Mouse (Mus musculus): ENCODE results near the gene Ccnd3. TPM values are rescaled to one million over a fixed set of nuclear protein-coding genes. Genes with fewer than 3 reads are reported as not detected.
A peak's percentile ranks its signal among the peaks of the same experiment; 100 is the strongest.

Gene Ccnd3
- polyA plus RNA-seq, 1 experiment from 2014 or later = 74.3 TPM

DNA sequence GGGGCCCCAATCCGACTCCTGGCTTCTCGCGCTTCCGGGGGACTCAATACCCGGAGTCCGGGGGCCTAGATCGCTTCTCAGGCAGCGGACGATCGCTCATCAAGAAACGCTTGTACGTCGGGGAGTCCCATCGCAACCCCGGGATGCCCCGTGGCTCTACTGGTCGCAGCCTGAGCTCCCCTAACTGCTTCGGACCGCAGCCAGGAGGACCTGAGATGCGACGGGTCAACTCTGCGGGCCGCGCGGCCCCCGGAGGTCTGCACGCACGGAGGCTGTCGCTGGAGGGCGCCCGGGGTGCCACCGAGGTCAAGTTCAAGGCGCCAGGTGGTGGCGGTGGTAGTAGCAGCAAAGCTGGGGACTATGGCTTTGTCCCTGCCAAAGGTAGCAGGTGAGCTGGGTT is 36.4 kb upstream of the Ccnd3 start:
- Histone ChIP-seq H3K9ac (no peak overlapping the region), H3K27ac (no peak overlapping the region), H3K4me3 (peak overlapping the region; percentile 14; the same call in 1 of the 2 replicates), H3K27me3 (peaks cover 70% of the 10 kb centered on the region), H3K4me2 (peak overlapping the region; percentile 27; the same call in 1 of the 2 replicates), H3K4me1 (replicated peaks) (peaks cover 20% of the 10 kb centered on the region), H3K36me3 (no peaks in the 10 kb centered on the region), H3K9me3 (no peaks in the 10 kb centered on the region)
- WGBS = 7% methylated on average over 34 of the region's 34 CpGs
- no peak for ATAC-seq (ENCODE audit: low FRiP score)

GRCm38 (mm10) chr17:47469642-47470041 is 35.2 kb upstream of the Ccnd3 start:
- Histone ChIP-seq H3K4me1 (replicated peaks) (peaks cover 20% of the 10 kb centered on the region), H3K9ac (no peak overlapping the region), H3K4me2 (no peak overlapping the region), H3K4me3 (no peak overlapping the region), H3K27ac (no peak overlapping the region), H3K9me3 (no peaks in the 10 kb centered on the region), H3K27me3 (peaks cover 59% of the 10 kb centered on the region), H3K36me3 (no peaks in the 10 kb centered on the region)
- ATAC-seq (ENCODE audit: low FRiP score) = no peak
- 86% methylated on average over 4 of the region's 4 CpGs for WGBS

DNA sequence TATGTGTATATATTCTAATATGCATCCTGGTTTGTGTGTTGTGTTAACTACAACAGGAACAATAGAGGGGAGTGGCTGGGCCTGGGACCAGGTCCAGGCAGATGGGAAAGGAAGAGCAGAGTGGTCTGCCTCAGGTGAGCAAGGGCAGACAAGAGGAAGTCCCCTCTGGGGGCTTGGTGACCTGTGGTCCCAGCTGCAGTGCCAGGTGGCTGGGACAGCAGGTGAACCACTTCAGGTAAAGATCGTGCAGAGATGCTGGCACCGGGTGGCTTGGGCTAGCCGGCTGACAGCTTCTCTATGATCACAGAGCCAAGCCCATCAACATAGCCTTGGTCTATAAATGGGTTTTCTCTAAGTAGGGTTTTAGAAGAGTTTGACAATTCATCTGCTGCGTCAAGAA is 34.7 kb upstream of the Ccnd3 start:
- H3K4me2 ChIP-seq = no peak overlapping the region
- peaks cover 20% of the 10 kb centered on the region for H3K4me1 ChIP-seq (replicated peaks)
- 93% methylated on average over 4 of the region's 4 CpGs for WGBS
- no peak overlapping the region for H3K27ac ChIP-seq
- H3K27me3 ChIP-seq = peaks cover 54% of the 10 kb centered on the region
- H3K4me3 ChIP-seq = no peak overlapping the region
- no peak for ATAC-seq (ENCODE audit: low FRiP score)
- H3K36me3 ChIP-seq = no peaks in the 10 kb centered on the region
- H3K9ac ChIP-seq = no peak overlapping the region
- H3K9me3 ChIP-seq = no peaks in the 10 kb centered on the region

DNA sequence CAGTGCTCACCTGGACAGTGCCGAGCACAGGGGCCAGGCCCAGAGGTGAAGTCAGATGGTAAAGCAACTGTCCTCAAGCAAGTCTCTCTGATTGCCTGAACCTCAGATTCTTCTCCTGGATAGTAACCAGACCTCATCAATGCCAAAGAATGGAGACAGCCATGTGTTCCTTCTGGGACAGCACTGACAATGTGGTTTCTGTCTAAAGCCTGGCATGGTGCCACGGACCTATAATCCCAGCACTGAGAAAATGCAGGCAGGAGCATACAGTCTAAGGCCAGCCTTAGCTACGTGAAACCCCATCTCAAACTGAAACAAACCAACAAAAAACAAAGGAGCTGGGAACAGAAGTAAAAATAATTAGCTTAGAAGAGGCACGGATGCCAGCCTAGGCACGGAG is 34.2 kb upstream of the Ccnd3 start:
- no peaks in the 10 kb centered on the region for H3K36me3 ChIP-seq
- H3K9ac ChIP-seq = no peak overlapping the region
- no peak for ATAC-seq (ENCODE audit: low FRiP score)
- peaks cover 49% of the 10 kb centered on the region for H3K27me3 ChIP-seq
- WGBS = 72% methylated on average over 5 of the region's 5 CpGs
- no peak overlapping the region for H3K27ac ChIP-seq
- H3K4me1 ChIP-seq (replicated peaks) = peaks cover 20% of the 10 kb centered on the region
- H3K4me3 ChIP-seq = no peak overlapping the region
- no peak overlapping the region for H3K4me2 ChIP-seq
- no peaks in the 10 kb centered on the region for H3K9me3 ChIP-seq

GRCm38 (mm10) chr17:47472435-47473350 is 32.2 kb upstream of the Ccnd3 start:
- Histone ChIP-seq H3K27me3 (peaks cover 31% of the 10 kb centered on the region), H3K9me3 (no peaks in the 10 kb centered on the region), H3K4me3 (no peak overlapping the region), H3K9ac (no peak overlapping the region), H3K27ac (no peak overlapping the region), H3K4me1 (replicated peaks) (peaks cover 15% of the 10 kb centered on the region), H3K4me2 (no peak overlapping the region), H3K36me3 (no peaks in the 10 kb centered on the region)
- ATAC-seq (ENCODE audit: low FRiP score) = no peak
- WGBS = 51% methylated on average over 15 of the region's 15 CpGs

DNA sequence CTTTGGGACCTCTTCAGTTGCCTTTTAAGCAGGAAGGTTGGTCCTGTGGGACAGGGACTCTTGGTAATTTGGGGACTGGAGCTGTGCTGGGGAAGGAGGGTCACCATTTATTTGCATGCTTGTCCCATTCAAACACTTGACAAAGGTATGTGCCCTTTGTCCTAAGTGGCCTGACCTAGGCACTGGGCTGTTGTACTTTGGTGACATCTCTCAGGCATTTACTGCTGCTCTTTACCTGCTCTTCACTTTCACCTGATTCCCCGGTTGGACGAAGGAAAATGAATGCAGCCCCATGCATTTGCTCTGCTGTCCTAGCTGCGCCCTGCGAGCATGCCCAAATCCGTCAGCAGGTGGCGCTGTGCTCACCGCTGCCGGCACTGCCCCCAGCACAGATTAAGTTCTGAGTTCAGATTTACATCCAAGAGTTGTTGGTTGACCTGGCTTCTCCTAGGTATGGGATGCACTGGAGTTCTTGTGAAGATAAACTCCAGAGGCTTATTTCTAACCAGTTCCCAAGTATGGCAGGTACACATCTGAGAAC is 31.3 kb upstream of the Ccnd3 start:
- Histone ChIP-seq H3K4me1 (replicated peaks) (peaks cover 12% of the 10 kb centered on the region), H3K9me3 (no peaks in the 10 kb centered on the region), H3K4me2 (no peak overlapping the region), H3K9ac (no peak overlapping the region), H3K27me3 (peaks cover 23% of the 10 kb centered on the region), H3K27ac (no peak overlapping the region), H3K4me3 (no peak overlapping the region), H3K36me3 (no peaks in the 10 kb centered on the region)
- ATAC-seq (ENCODE audit: low FRiP score) = no peak
- WGBS = 11% methylated on average over 8 of the region's 8 CpGs

- H3K36me3 ChIP-seq = no peaks in the 10 kb centered on the region
- H3K27me3 ChIP-seq = peaks cover 15% of the 10 kb centered on the region
- no peaks in the 10 kb centered on the region for H3K9me3 ChIP-seq
- no peak overlapping the region for H3K4me3 ChIP-seq
- peaks cover 8% of the 10 kb centered on the region; the same call in 1 of the 2 replicates for H3K4me1 ChIP-seq (replicated peaks)
- no peak overlapping the region for H3K4me2 ChIP-seq
- ATAC-seq (ENCODE audit: low FRiP score) = no peak
- 80% methylated on average over 4 of the region's 4 CpGs for WGBS
- H3K27ac ChIP-seq = no peak overlapping the region
- no peak overlapping the region for H3K9ac ChIP-seq
Observed at GRCm38 (mm10) chr17:47474250-47474649, 30.6 kb upstream of the Ccnd3 start.

GRCm38 (mm10) chr17:47475181-47475580 is 29.7 kb upstream of the Ccnd3 start:
- 85% methylated on average over 4 of the region's 4 CpGs for WGBS
- no peak for ATAC-seq (ENCODE audit: low FRiP score)
- Histone ChIP-seq H3K9ac (no peak overlapping the region), H3K4me3 (no peak overlapping the region), H3K4me2 (no peak overlapping the region), H3K4me1 (replicated peaks) (peaks cover 7% of the 10 kb centered on the region; the same call in 1 of the 2 replicates), H3K27ac (no peak overlapping the region), H3K9me3 (no peaks in the 10 kb centered on the region), H3K27me3 (peaks cover 6% of the 10 kb centered on the region; the same call in 1 of the 2 replicates), H3K36me3 (no peaks in the 10 kb centered on the region)

DNA sequence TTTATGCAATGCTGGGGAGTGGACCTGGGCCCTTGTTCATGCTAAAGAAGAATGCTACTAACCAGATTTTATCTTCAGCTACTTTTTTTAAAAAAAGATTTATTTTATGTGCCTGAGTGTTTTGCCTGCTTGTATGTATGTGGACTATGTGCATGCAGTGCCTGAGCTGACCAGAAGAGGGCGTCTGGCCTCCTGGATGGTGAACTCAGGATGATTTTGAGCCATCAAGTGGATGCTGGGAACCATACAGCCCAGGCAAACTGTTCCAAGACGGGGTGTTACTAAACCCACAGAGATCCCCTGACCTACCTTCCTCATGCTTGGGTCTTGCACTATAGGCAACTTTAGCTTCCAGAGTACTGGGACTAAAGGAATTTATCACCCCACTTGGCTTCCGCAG is 29.1 kb upstream of the Ccnd3 start:
- no peak overlapping the region for H3K4me3 ChIP-seq
- peaks cover 3% of the 10 kb centered on the region; the same call in 1 of the 2 replicates for H3K4me1 ChIP-seq (replicated peaks)
- no peak for ATAC-seq (ENCODE audit: low FRiP score)
- H3K9ac ChIP-seq = no peak overlapping the region
- no peak overlapping the region for H3K27ac ChIP-seq
- 62% methylated on average over 3 of the region's 3 CpGs for WGBS
- no peak overlapping the region for H3K4me2 ChIP-seq
- no peaks in the 10 kb centered on the region for H3K9me3 ChIP-seq
- H3K36me3 ChIP-seq = no peaks in the 10 kb centered on the region
- peaks cover 4% of the 10 kb centered on the region; the same call in 1 of the 2 replicates for H3K27me3 ChIP-seq

DNA sequence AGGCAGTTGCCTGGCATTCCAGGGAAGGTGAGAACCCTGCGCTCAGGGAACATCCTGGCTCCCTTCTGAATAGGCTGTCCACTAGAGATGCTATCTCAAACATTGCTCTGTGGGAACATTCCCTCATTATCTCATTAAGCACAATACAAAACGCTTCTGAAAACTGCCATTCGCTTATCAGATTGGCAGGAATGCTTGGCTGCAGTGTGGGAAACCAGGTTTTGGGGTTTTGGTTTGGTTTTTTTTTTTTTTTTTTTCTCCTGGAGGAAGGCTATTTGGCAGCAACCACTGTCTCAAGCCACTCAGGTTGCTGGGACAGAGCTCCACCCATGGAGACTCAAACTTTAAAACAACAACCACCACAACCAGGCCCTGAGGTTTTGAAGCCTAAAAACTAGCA is 25.0 kb upstream of the Ccnd3 start:
- no peak overlapping the region for H3K9ac ChIP-seq
- ATAC-seq (ENCODE audit: low FRiP score) = no peak
- H3K4me2 ChIP-seq = no peak overlapping the region
- H3K27ac ChIP-seq = no peak overlapping the region
- no peaks in the 10 kb centered on the region; the same call in 1 of the 2 replicates for H3K4me1 ChIP-seq (replicated peaks)
- WGBS = 77% methylated on average over 3 of the region's 3 CpGs
- H3K27me3 ChIP-seq = no peaks in the 10 kb centered on the region
- H3K4me3 ChIP-seq = no peak overlapping the region
- H3K36me3 ChIP-seq = no peaks in the 10 kb centered on the region
- no peaks in the 10 kb centered on the region for H3K9me3 ChIP-seq

DNA sequence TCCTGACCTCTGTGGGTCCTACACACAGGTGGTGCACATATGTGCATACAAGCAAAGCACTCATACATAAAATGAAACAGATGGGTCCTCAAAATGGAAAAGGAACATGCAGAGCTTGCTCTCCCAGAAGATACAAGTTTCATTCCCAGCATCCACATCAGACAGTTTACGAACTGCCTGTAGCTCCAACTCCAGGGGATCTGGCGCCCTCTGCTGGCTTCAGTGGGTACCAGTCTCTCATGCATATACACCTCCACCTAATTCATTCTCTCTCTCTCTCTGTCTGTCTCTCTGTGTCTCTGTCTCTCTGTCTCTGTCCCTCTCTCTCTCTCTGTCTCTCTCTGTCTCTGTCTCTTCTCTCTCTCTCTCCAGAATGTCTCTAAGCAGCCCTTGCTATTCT is 22.4 kb upstream of the Ccnd3 start:
- H3K27me3 ChIP-seq = no peaks in the 10 kb centered on the region
- H3K4me3 ChIP-seq = no peak overlapping the region
- 34% methylated on average over 2 of the region's 2 CpGs for WGBS
- H3K4me1 ChIP-seq (replicated peaks) = peaks cover 6% of the 10 kb centered on the region; the same call in 1 of the 2 replicates
- no peaks in the 10 kb centered on the region for H3K9me3 ChIP-seq
- ATAC-seq (ENCODE audit: low FRiP score) = no peak
- peaks cover under 1% of the 10 kb centered on the region; the same call in 1 of the 2 replicates for H3K36me3 ChIP-seq
- no peak overlapping the region for H3K27ac ChIP-seq
- no peak overlapping the region for H3K4me2 ChIP-seq
- no peak overlapping the region for H3K9ac ChIP-seq

- H3K36me3 ChIP-seq = peaks cover 15% of the 10 kb centered on the region
- WGBS = 19% methylated on average over 1 of the region's 1 CpGs
- no peak overlapping the region for H3K27ac ChIP-seq
- H3K9me3 ChIP-seq = no peaks in the 10 kb centered on the region
- H3K27me3 ChIP-seq = no peaks in the 10 kb centered on the region
- no peak overlapping the region for H3K4me3 ChIP-seq
- peaks cover 6% of the 10 kb centered on the region; the same call in 1 of the 2 replicates for H3K4me1 ChIP-seq (replicated peaks)
- H3K9ac ChIP-seq = no peak overlapping the region
- no peak overlapping the region for H3K4me2 ChIP-seq
- 0 out of 2 replicates have a peak, but pooled peaks have one; percentile 30 for ATAC-seq (ENCODE audit: low FRiP score)
Observed at GRCm38 (mm10) chr17:47484241-47484921, 20.5 kb upstream of the Ccnd3 start.
